Mouse (Mus musculus) forebrain, postnatal 0 days (tissue): ENCODE measurements around the gene H1foo. TPM values are rescaled to one million over a fixed set of nuclear protein-coding genes. Genes with fewer than 3 reads are reported as not detected.

Experiments
- ATAC-seq: fragments of 200-750 bp; cut with Nextera tagmentation; 2 replicates; pipeline ENCODE4 v1.8.0; 2017; ENCODE audit warnings: mild to moderate bottlenecking, moderate library complexity
- DNase-seq: peaks from one replicate; pipeline ENCODE4 v3.0.0-alpha.2; 2015
- H3K27ac ChIP-seq: fragments of 300-500 bp; sonication (generic); 2 replicates; pipeline ENCODE4 v1.5.1; 2014; ENCODE audit warnings: low read depth, mild to moderate bottlenecking, antibody characterized with exemption, low read length, moderate library complexity, mixed read lengths
- H3K27me3 ChIP-seq: fragments of 300-500 bp; sonication (generic); 2 replicates; pipeline ENCODE4 v1.6.1; 2014; ENCODE audit warnings: mild to moderate bottlenecking, low read length, mixed read lengths; ENCODE audit not compliant: insufficient read depth
- H3K36me3 ChIP-seq: fragments of 300-500 bp; sonication (generic); 2 replicates; pipeline ENCODE4 v1.6.1; 2014; ENCODE audit warnings: mild to moderate bottlenecking, moderate library complexity; ENCODE audit not compliant: insufficient read depth
- H3K4me1 ChIP-seq: fragments of 300-500 bp; sonication (generic); 2 replicates; pipeline ENCODE4 v1.6.1; 2014; ENCODE audit warnings: antibody characterized with exemption; ENCODE audit not compliant: insufficient read depth
- H3K4me2 ChIP-seq: fragments of 300-500 bp; sonication (generic); 2 replicates; pipeline ENCODE4 v1.6.1; 2014; ENCODE audit warnings: low read depth, mild to moderate bottlenecking, moderate library complexity
- H3K4me3 ChIP-seq: fragments of 300-500 bp; sonication (generic); 2 replicates; pipeline ENCODE4 v1.5.1; 2014; ENCODE audit warnings: low read depth, low read length, mixed read lengths
- H3K9ac ChIP-seq: fragments of 300-500 bp; sonication (generic); 2 replicates; pipeline ENCODE4 v1.6.1; 2014; ENCODE audit warnings: mild to moderate bottlenecking
- H3K9me3 ChIP-seq: fragments of 300-500 bp; sonication (generic); 2 replicates; pipeline ENCODE4 v1.6.1; 2016; ENCODE audit warnings: low read length
- CTCF ChIP-seq: sonication (generic); IDR thresholded peaks from 2 replicates; pipeline ENCODE4 v1.5.1; 2016; ENCODE audit warnings: antibody characterized with exemption, control low read depth, low read depth
- WGBS: fragments of 180-500 bp; shearing (Covaris S2); extraction: QIAGEN DNeasy Blood & Tissue Kit; methylation state at CpG from one replicate; pipeline ENCODE4 v1.1.7; 2014; 5-methylcytosine and 5-hydroxymethylcytosine counted together
- polyA plus RNA-seq: library from polyadenylated mRNA; unstranded; fragments of >200 nt; fragmentation: Nextera tagmentation; extraction: Ambion mirVana; gene quantifications from 2 replicates; pipeline ENCODE4 v1.2.1, GENCODE M21; 2015
- total RNA-seq: library from RNA; depleted of rRNA; stranded (reverse); fragments of >200 nt; gene quantifications from 2 replicates; pipeline ENCODE4 v1.2.3, GENCODE M21; 2014

Gene H1foo
- total and polyA plus RNA-seq, 2 experiments from 2014 or later, result not detected

- no peak for ATAC-seq
- Histone ChIP-seq H3K4me1 (peaks cover 3% of the 10 kb centered on the region; the same call in 1 of the 2 replicates), H3K9ac (no peak overlapping the region), H3K27ac (no peak overlapping the region), H3K4me2 (no peak overlapping the region), H3K27me3 (no peaks in the 10 kb centered on the region), H3K36me3 (no peaks in the 10 kb centered on the region), H3K9me3 (no peaks in the 10 kb centered on the region), H3K4me3 (no peak overlapping the region)
- WGBS, result 71% methylated on average over 9 of the region's 9 CpGs
- DNase-seq, result no peak
- TF ChIP-seq CTCF, result no peak
Observed at GRCm38 (mm10) chr6:115985622-115986021, 40.9 kb downstream of the H1foo start.

GRCm38 (mm10) chr6:115986472-115987095 is 41.8 kb downstream of the H1foo start:
- Histone ChIP-seq H3K9me3 (no peaks in the 10 kb centered on the region), H3K27ac (no peak overlapping the region), H3K4me2 (no peak overlapping the region), H3K4me1 (peaks cover 3% of the 10 kb centered on the region; the same call in 1 of the 2 replicates), H3K36me3 (no peaks in the 10 kb centered on the region), H3K4me3 (no peak overlapping the region), H3K27me3 (no peaks in the 10 kb centered on the region), H3K9ac (no peak overlapping the region)
- 0 out of 2 replicates have a peak, but pooled peaks have one; percentile 35 for ATAC-seq
- TF ChIP-seq CTCF, result no peak
- 56% methylated on average over 12 of the region's 12 CpGs for whole genome bisulfite sequencing
- DNase-seq, result no peak

- Histone ChIP-seq H3K27ac (no peak overlapping the region), H3K9me3 (no peaks in the 10 kb centered on the region), H3K4me3 (no peak overlapping the region), H3K36me3 (no peaks in the 10 kb centered on the region), H3K9ac (no peak overlapping the region), H3K4me1 (peaks cover 3% of the 10 kb centered on the region; the same call in 1 of the 2 replicates), H3K4me2 (no peak overlapping the region), H3K27me3 (no peaks in the 10 kb centered on the region)
- DNase-seq, result no peak
- WGBS, result 59% methylated on average over 9 of the region's 9 CpGs
- ATAC-seq, result no peak
- TF ChIP-seq CTCF, result no peak
Observed at GRCm38 (mm10) chr6:115987096-115987747, 42.5 kb downstream of the H1foo start.

- ATAC-seq (no peak), DNase-seq (no peak)
- TF ChIP-seq CTCF, result no peak
- Histone ChIP-seq H3K27ac (no peak overlapping the region), H3K4me1 (peaks cover 9% of the 10 kb centered on the region), H3K9ac (no peak overlapping the region), H3K4me3 (no peak overlapping the region), H3K36me3 (no peaks in the 10 kb centered on the region), H3K27me3 (peaks cover 14% of the 10 kb centered on the region), H3K4me2 (no peak overlapping the region), H3K9me3 (no peaks in the 10 kb centered on the region)
- WGBS, result 78% methylated on average over 5 of the region's 5 CpGs
Observed at GRCm38 (mm10) chr6:115989032-115989431, 44.3 kb downstream of the H1foo start.

- peak overlapping the region; percentile 94 for H3K4me2 ChIP-seq
- 54% methylated on average over 4 of the region's 4 CpGs for WGBS
- peaks cover 18% of the 10 kb centered on the region for H3K27me3 ChIP-seq
- TF ChIP-seq CTCF, result no peak
- no peaks in the 10 kb centered on the region for H3K36me3 ChIP-seq
- no peak for ATAC-seq
- no peak overlapping the region for H3K9ac ChIP-seq
- no peaks in the 10 kb centered on the region for H3K9me3 ChIP-seq
- no peak overlapping the region for H3K27ac ChIP-seq
- H3K4me3 ChIP-seq, result no peak overlapping the region
- no peak for DNase-seq
- H3K4me1 ChIP-seq, result peaks cover 12% of the 10 kb centered on the region
Observed at GRCm38 (mm10) chr6:115989607-115990006, 44.9 kb downstream of the H1foo start.

GRCm38 (mm10) chr6:115990056-115990455 is 45.3 kb downstream of the H1foo start:
- peaks cover 12% of the 10 kb centered on the region for H3K4me1 ChIP-seq
- no peak overlapping the region for H3K4me3 ChIP-seq
- DNase-seq, result no peak
- TF ChIP-seq CTCF, result no peak
- no peak for ATAC-seq
- H3K27ac ChIP-seq, result no peak overlapping the region
- 70% methylated on average over 3 of the region's 3 CpGs for WGBS
- peaks cover 18% of the 10 kb centered on the region for H3K27me3 ChIP-seq
- no peaks in the 10 kb centered on the region for H3K9me3 ChIP-seq
- no peaks in the 10 kb centered on the region for H3K36me3 ChIP-seq
- peak overlapping the region; percentile 94 for H3K4me2 ChIP-seq
- no peak overlapping the region for H3K9ac ChIP-seq

GRCm38 (mm10) chr6:115990479-115990878 is 45.7 kb downstream of the H1foo start:
- no peak overlapping the region for H3K27ac ChIP-seq
- TF ChIP-seq CTCF, result no peak
- no peak overlapping the region for H3K9ac ChIP-seq
- 77% methylated on average over 9 of the region's 9 CpGs for WGBS
- peak overlapping the region; percentile 9; the same call in 1 of the 2 replicates for H3K4me3 ChIP-seq
- H3K9me3 ChIP-seq, result no peaks in the 10 kb centered on the region
- no peak for ATAC-seq
- no peaks in the 10 kb centered on the region for H3K36me3 ChIP-seq
- DNase-seq, result no peak
- peaks cover 12% of the 10 kb centered on the region for H3K4me1 ChIP-seq
- H3K4me2 ChIP-seq, result peak overlapping the region; percentile 94
- H3K27me3 ChIP-seq, result peaks cover 18% of the 10 kb centered on the region
